Mouse (Mus musculus) kidney, adult 2 months (tissue): Measurements from ENCODE around the gene Dennd5b.

Source experiments
- CTCF ChIP-seq: fragments of 200-500 bp; conservative IDR thresholded peaks from 2 replicates; pipeline ENCODE4 v1.5.1; 2011; ENCODE audit warnings: low read depth, mild to moderate bottlenecking, control low read depth, low read length, moderate library complexity, mixed read lengths; ENCODE audit not compliant: insufficient read depth, insufficient read length
- POLR2A ChIP-seq: fragments of 200-500 bp; IDR thresholded peaks from one replicate; pipeline ENCODE4 v1.6.1; 2011; ENCODE audit warnings: low read depth, low read length, control low read depth

DNA sequence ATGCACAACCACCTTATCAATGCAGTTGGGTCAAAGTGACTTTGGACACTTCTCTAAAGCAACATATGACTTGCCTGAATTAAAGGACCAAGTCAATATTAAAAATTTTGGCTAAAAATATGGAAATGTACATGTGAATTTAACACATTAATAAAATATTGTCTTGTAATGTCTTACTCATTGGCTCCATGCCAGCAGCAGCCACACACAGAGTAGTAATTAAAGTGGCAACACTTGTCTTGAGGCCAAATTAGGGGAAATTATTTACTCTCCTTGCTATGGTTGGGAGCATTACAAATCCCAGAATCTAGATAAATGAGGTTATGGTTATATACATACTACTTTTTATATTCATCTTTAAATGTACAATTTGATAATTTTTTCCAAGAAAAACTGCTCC, 15.5 kb upstream of the Dennd5b start:
- no peak for TF ChIP-seq CTCF
- TF ChIP-seq POLR2A: no peak
